Mouse (Mus musculus): ENCODE data around the gene Pla2g4f. TPM values are rescaled to one million over a fixed set of nuclear protein-coding genes. Genes with fewer than 3 reads are reported as not detected.
A peak's percentile ranks its signal among the peaks of the same experiment; 100 is the strongest.

Gene Pla2g4f
- total RNA-seq, 2 experiments from 2014 or later = not detected

DNA sequence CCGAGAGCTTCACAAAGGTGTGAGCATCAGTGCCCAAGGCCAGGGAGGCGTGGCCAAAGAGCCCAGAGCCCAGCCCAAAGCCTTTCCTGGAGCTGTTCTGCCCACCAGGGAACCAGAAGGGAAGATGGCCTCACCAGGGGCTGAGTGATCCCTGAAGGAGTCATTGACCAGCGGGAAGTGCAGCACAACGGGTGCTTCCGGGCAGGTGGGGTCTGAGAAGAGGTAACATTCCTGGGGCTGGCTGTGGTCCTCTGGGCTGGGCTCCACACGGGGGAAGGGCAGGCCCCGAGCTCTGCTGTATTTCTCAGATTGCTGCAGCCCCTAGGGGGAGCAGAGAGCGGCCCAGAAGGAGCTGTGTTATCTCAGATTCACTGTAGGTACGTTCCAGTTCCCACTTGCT, 45.3 kb downstream of the Pla2g4f start:
- intact Hi-C loops (cut with DNase I) = no loop called here
- TF ChIP-seq CTCF (IDR thresholded peaks at IDR 0.05) = peak; percentile 44
- no peak for DNase-seq (ENCODE audit: extremely low spot score in 1 of 2, low spot score in 2 of 2)

DNA sequence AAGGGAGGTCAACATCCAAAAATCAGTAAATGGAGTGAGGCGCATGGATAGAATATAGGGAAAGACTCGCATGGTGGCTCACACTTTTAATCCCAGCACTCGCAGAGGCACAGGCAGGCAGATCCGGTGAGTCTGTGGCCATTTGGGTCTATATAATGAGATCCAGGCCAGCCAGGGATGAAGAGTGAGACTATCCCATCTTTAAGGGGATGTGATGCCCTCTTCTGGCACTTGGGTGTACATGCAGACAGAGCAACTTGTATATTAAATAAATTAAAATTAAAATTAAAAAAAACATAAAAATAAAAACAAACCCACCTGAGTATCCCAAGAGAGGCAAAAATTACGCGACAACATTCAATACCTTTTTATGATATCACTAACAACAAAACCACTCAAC, 48.4 kb downstream of the Pla2g4f start:
- intact Hi-C loops (cut with DNase I) = no loop called here
- no peak for DNase-seq (ENCODE audit: extremely low spot score in 1 of 2, low spot score in 2 of 2)
- Histone ChIP-seq H3K27ac (no peak overlapping the region), H3K4me3 (no peak overlapping the region)
- TF ChIP-seq CTCF (IDR thresholded peaks at IDR 0.05) = peak; percentile 63

More for the DNA sequence above, 45.3 kb downstream of the Pla2g4f start:
- no peak overlapping the region for H3K27ac ChIP-seq
- no peak overlapping the region for H3K4me3 ChIP-seq

DNA sequence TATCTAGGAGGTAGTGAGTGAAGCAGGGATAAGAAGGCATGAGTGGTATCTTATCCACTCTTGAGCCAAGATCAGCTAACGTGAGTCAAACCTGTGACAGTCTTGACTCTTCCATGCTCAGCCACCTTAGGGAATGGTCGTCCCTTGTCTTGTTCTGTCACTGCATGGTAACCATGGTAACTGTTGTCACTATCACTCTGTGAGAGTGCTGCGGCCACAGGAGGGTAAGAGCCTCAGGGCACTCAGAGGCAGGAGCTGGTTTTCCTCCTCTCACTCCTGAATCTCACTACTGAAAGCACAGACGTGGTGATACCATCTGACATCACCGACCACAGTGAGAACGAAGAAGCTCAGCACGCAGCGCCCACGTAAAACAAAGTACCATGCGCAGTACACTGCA, 49.1 kb downstream of the Pla2g4f start:
- intact Hi-C loops (cut with DNase I) = no loop called here
- no peak for TF ChIP-seq CTCF (IDR thresholded peaks at IDR 0.05)
- H3K4me3 ChIP-seq = no peak overlapping the region
- no peak for DNase-seq (ENCODE audit: extremely low spot score in 1 of 2, low spot score in 2 of 2)
- no peak overlapping the region for H3K27ac ChIP-seq

DNA sequence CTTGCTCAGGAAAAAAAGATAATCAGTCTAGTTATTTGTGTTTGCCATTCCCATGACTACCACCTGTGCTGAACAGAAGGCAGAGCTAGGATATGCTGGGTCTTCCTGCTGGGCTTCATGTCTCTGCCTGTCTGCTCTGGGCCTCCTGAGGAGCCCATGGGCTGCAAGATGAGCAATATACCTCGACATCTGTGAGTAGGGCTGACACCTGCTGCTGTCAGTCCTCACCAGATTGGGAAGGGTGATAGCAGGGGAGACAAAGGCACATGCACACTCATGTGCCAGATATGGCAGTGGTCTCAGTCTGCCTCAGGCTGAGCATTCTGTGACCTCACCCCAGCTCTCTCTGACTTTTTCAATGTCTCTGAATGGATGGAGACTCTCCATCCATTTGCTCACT, 51.1 kb downstream of the Pla2g4f start:
- no peak for DNase-seq (ENCODE audit: extremely low spot score in 1 of 2, low spot score in 2 of 2)
- TF ChIP-seq CTCF (IDR thresholded peaks at IDR 0.05) = no peak
- intact Hi-C loops (cut with DNase I) = no loop called here
- H3K27ac ChIP-seq = no peak overlapping the region
- H3K4me3 ChIP-seq = no peak overlapping the region

DNA sequence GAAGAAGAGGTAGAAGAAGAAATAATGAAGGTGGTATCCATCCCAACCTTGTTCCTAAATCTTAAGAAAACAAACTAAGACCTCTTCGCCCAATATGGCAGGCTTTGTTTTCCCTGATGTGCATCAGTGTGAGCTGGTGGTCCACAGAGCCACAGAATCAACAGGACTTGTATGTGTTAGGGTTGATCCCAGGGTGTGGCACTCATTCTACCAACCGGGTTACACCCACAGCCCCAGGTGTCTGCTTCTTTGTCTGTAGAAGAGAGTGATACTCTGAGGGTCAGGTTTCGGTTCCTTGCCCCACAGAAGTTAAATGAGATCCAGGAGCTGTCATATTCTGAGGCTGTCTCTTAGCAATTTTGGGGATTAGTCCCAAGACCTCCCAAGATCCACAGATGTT, 52.6 kb downstream of the Pla2g4f start:
- TF ChIP-seq CTCF (IDR thresholded peaks at IDR 0.05) = no peak
- intact Hi-C loops (cut with DNase I) = no loop called here
- no peak for DNase-seq (ENCODE audit: extremely low spot score in 1 of 2, low spot score in 2 of 2)
- Histone ChIP-seq H3K4me3 (no peak overlapping the region), H3K27ac (no peak overlapping the region)

DNA sequence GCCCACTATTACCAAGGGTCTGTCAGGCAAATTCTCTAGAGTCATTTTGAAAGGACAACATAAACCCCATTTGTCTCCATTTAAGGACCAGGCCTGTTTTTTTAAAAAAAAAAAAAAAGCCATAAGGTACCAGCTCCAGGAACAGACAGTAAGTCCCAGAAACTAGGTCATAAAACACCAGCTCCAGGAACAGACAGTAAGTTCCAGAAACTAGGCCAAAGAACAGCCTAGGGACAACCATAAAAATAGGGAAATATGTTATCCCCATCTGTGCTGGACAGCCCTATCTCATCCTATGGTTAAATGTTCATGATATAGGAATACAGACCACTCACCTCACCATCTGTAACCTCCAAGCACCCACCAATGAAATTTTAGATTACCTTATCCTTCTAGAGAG, 57.7 kb downstream of the Pla2g4f start:
- no peak for TF ChIP-seq CTCF (IDR thresholded peaks at IDR 0.05)
- Histone ChIP-seq H3K27ac (no peak overlapping the region), H3K4me3 (no peak overlapping the region)
- intact Hi-C loops (cut with DNase I) = no loop called here
- DNase-seq (ENCODE audit: extremely low spot score in 1 of 2, low spot score in 2 of 2) = no peak

DNA sequence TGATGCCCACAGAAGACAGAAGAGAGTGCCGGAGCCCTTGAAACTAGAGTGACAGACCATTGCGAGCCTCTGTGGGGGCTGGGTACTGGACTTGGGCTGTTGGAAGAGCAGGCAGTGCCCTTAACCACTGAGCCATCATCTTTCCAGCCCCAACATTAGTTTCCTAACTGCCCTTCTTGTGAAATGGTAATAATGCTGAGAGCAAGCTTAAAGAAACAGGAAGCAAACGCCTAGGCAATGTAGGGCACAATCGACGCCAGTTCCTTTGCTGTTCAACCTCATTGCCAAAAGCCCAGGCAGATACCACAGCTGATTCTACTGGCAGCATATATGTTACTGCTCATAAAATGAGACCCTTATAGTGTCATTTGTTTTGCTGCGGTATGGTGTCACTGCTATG, 61.3 kb downstream of the Pla2g4f start:
- DNase-seq (ENCODE audit: extremely low spot score in 1 of 2, low spot score in 2 of 2) = no peak
- Histone ChIP-seq H3K4me3 (no peak overlapping the region), H3K27ac (no peak overlapping the region)
- intact Hi-C loops (cut with DNase I) = no loop called here
- TF ChIP-seq CTCF (IDR thresholded peaks at IDR 0.05) = no peak

Other genes starting within 250 kb of the Pla2g4f start
- gene Ehd4, start 159.6 kb downstream of the Pla2g4f start, total RNA-seq (2021) = 10 to 100 TPM; 12.1 to 15.0 TPM
- gene Pla2g4e, start 68.8 kb downstream of the Pla2g4f start, total RNA-seq (2021) = 10 to 100 TPM; 19.4 to 22.3 TPM
- not detected for gene Pla2g4d, start 25.0 kb downstream of the Pla2g4f start, total RNA-seq (2021)
- gene Vps39, start 39.0 kb upstream of the Pla2g4f start, total RNA-seq (2021) = 10 to 100 TPM; 69.7 to 72.4 TPM
- gene Ganc, start 89.7 kb upstream of the Pla2g4f start, total RNA-seq (2021) = 10 to 100 TPM; 11.6 to 13.9 TPM
- 10 to 100 TPM; 40.9 to 42.2 TPM for gene Tmem87a, start 89.9 kb upstream of the Pla2g4f start, total RNA-seq (2021)
- 1 to 10 TPM; 5.6 TPM for gene Capn3, start 141.9 kb upstream of the Pla2g4f start, total RNA-seq (2021)
- 100 to 1,000 TPM; 169 to 182 TPM for gene Zfp106, start 249.7 kb upstream of the Pla2g4f start, total RNA-seq (2021)

Data from left cerebral cortex, adult 2 months (tissue).